ENCODE assay signal across 22 mouse cellular contexts in genomic region chr6:7830793-7831192, GRCm38 (mm10).
"Had no signal": no experiment of that assay in that cellular context is flagged by ENCODE, and none has a peak within 500 bp of the region (broad histone marks: within the 10 kb centered on the region; RNA-seq: fewer than 3 reads in every experiment).

No protein-coding gene starts in this region.

- H3K4me3 ChIP-seq: kidney, embryonic 15.5 days; limb, embryonic 12.5 days; limb, embryonic 15.5 days; megakaryocyte, embryonic 14.5 days; midbrain, embryonic 10.5 days; midbrain, embryonic 13.5 days; myocyte had no signal

- H3K27ac ChIP-seq: kidney, embryonic 15.5 days; limb, embryonic 12.5 days; limb, embryonic 15.5 days; liver, embryonic 14.5 days; midbrain, embryonic 10.5 days; midbrain, embryonic 13.5 days had no signal

- ATAC-seq: liver, postnatal 0 days; lung, postnatal 0 days; midbrain, embryonic 13.5 days; midbrain, embryonic 16.5 days had no signal

- H3K4me2 ChIP-seq: kidney, embryonic 15.5 days; limb, embryonic 12.5 days; limb, embryonic 15.5 days; liver, embryonic 11.5 days; lung, embryonic 14.5 days; midbrain, embryonic 13.5 days had no signal

- H3K9ac ChIP-seq: kidney, embryonic 15.5 days; limb, embryonic 12.5 days; limb, embryonic 15.5 days; liver, embryonic 14.5 days; liver, postnatal 0 days; lung, embryonic 14.5 days; midbrain, embryonic 13.5 days had no signal

- H3K4me1 ChIP-seq: kidney, embryonic 15.5 days; limb, embryonic 15.5 days; midbrain, embryonic 10.5 days; midbrain, embryonic 13.5 days had no signal

- H3K9me3 ChIP-seq: kidney, embryonic 15.5 days; limb, embryonic 12.5 days; limb, embryonic 15.5 days; megakaryocyte, embryonic 14.5 days; midbrain, embryonic 10.5 days; midbrain, embryonic 13.5 days had no signal

- DNase-seq: kidney, adult 11 months; kidney, adult 8-10 months; kidney, postnatal 10 days; kidney, postnatal 36 days; left cerebral cortex, postnatal 4 days; liver, postnatal 0 days; lung, embryonic 14.5 days; lung, postnatal 36 days; right cerebral cortex, postnatal 14 days; right cerebral cortex, postnatal 4 days; thymus, postnatal 4 days had no signal

- H3K27me3 ChIP-seq: kidney, embryonic 15.5 days; limb, embryonic 12.5 days; limb, embryonic 15.5 days; megakaryocyte, embryonic 14.5 days; midbrain, embryonic 13.5 days had no signal

- H3K36me3 ChIP-seq: kidney, embryonic 15.5 days; limb, embryonic 12.5 days; limb, embryonic 15.5 days; midbrain, embryonic 10.5 days; midbrain, embryonic 13.5 days had no signal
